8 mouse cellular contexts compared by ENCODE assay signal in the genomic region with DNA sequence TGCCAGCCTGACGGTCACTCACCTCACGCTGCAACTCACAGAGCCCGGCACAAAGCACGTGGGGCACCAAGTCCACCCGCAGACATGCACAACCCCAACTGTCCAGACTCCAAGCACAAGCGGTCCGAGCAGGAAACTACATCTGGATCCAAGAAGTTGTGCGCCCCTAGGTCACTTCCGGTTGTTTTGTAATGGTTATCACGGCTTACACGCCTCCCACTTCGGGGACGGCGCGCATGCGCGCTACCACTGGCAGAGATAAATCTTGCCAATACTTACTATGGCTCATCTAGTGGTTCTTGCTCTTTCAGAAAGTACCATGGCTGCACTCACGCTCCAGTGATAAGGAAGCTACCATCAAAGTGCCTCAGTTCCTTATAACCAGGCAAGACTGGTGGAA. TPM values are rescaled to one million over a fixed set of nuclear protein-coding genes. Genes with fewer than 3 reads are reported as not detected.
A peak's percentile ranks its signal among the peaks of the same experiment; 100 is the strongest.
DNase-seq lines count a peak whose midpoint lies in the region; ATAC-seq and TF ChIP-seq lines count a peak whose summit lies in the region.
"Not testable (repeated sequence)": the region's sequence is repeated elsewhere in the genome, so short reads cannot be mapped to it uniquely, and the experiment has no call there.

A gene (minus strand): TSS at position 153 of the 400 bp plus-strand sequence.

- TF ChIP-seq CTCF in E14TG2a.4 (conservative IDR thresholded peaks at IDR 0.05; ENCODE audit: low read length); heart, postnatal 0 days (IDR thresholded peaks at IDR 0.05; ENCODE audit: low read depth); testis, adult 2 months (IDR thresholded peaks at IDR 0.05; ENCODE audit: control insufficient read depth, insufficient read depth, insufficient replicate concordance, low read depth, low read length): not testable (repeated sequence)

- not testable (repeated sequence) for H3K27ac ChIP-seq in forebrain, embryonic 12.5 days
- H3K27ac ChIP-seq in heart, postnatal 0 days (ENCODE audit: low read depth), result peak within 1 kb of the TSS; percentile 9; the same call in 1 of the 2 replicates
- peak within 1 kb of the TSS; percentile 57 for H3K27ac ChIP-seq in liver, embryonic 16.5 days (ENCODE audit: low read length)
- peak within 1 kb of the TSS; percentile 52 for H3K27ac ChIP-seq in neural tube, embryonic 13.5 days (replicated peaks)
- peak within 1 kb of the TSS; percentile 62 for H3K27ac ChIP-seq in testis, adult 2 months (ENCODE audit: control insufficient read depth, insufficient read depth, low read depth, low read length)

- peaks cover 30% of the 10 kb centered on the region for H3K36me3 ChIP-seq in E14TG2a.4 (ENCODE audit: insufficient read depth, low read length)
- not testable (repeated sequence) for H3K36me3 ChIP-seq in forebrain, embryonic 12.5 days (replicated peaks); heart, postnatal 0 days (replicated peaks; ENCODE audit: control insufficient read depth, insufficient read depth, low read length); liver, embryonic 16.5 days (ENCODE audit: control insufficient read depth, insufficient read depth); testis, adult 2 months (ENCODE audit: control insufficient read depth, insufficient read depth, low read length)
- peaks cover 10% of the 10 kb centered on the region for H3K36me3 ChIP-seq in neural tube, embryonic 13.5 days

- 0 out of 2 replicates have a peak, but pooled peaks have one; percentile 54 for TF ChIP-seq POLR2A in testis, adult 2 months (IDR thresholded peaks at IDR 0.05; ENCODE audit: control insufficient read depth, low read depth, low read length)

- not testable (repeated sequence) for H3K27me3 ChIP-seq in E14TG2a.4 (ENCODE audit: insufficient read depth, low read length); forebrain, embryonic 12.5 days; heart, postnatal 0 days (ENCODE audit: control insufficient read depth, insufficient read depth, low read length); liver, embryonic 16.5 days (ENCODE audit: control insufficient read depth, insufficient read depth, low read depth, low read length); neural tube, embryonic 13.5 days; testis, adult 2 months (ENCODE audit: control insufficient read depth, insufficient read depth, low read length)

- H3K9me3 ChIP-seq in E14TG2a.4 (ENCODE audit: low read length), result peaks cover 11% of the 10 kb centered on the region
- not testable (repeated sequence) for H3K9me3 ChIP-seq in forebrain, embryonic 12.5 days; heart, postnatal 0 days (replicated peaks; ENCODE audit: control insufficient read depth, low read length); liver, embryonic 16.5 days (replicated peaks; ENCODE audit: control insufficient read depth, low read length); neural tube, embryonic 13.5 days

- H3K9ac ChIP-seq in forebrain, embryonic 12.5 days, result peak within 1 kb of the TSS; percentile 54
- peak within 1 kb of the TSS; percentile 63 for H3K9ac ChIP-seq in heart, postnatal 0 days (replicated peaks; ENCODE audit: low read depth, low read length)
- peak within 1 kb of the TSS; percentile 64 for H3K9ac ChIP-seq in liver, embryonic 16.5 days (ENCODE audit: low read depth, low read length)
- H3K9ac ChIP-seq in neural tube, embryonic 13.5 days, result peak within 1 kb of the TSS; percentile 77

- H3K4me1 ChIP-seq in E14TG2a.4 (replicated peaks; ENCODE audit: low read depth, low read length); forebrain, embryonic 12.5 days; heart, postnatal 0 days (ENCODE audit: control insufficient read depth, insufficient read depth); liver, embryonic 16.5 days (ENCODE audit: control insufficient read depth, low read depth, low read length); testis, adult 2 months (ENCODE audit: control insufficient read depth, insufficient read depth, low read length): not testable (repeated sequence)
- peaks cover 16% of the 10 kb centered on the region for H3K4me1 ChIP-seq in neural tube, embryonic 13.5 days (replicated peaks)

- 2% methylated on average over 18 of the region's 18 CpGs for WGBS in forebrain, embryonic 12.5 days
- WGBS in heart, postnatal 0 days, result under 1% methylated on average over 18 of the region's 18 CpGs
- under 1% methylated on average over 18 of the region's 18 CpGs for WGBS in liver, embryonic 16.5 days (ENCODE audit: insufficient replicate concordance)
- under 1% methylated on average over 18 of the region's 18 CpGs for WGBS in neural tube, embryonic 13.5 days

- peak; percentile 95 for ATAC-seq in forebrain, embryonic 12.5 days (ENCODE audit: low FRiP score)
- peak; percentile 95 for ATAC-seq in heart, postnatal 0 days (ENCODE audit: insufficient read depth, low read depth)
- peak; percentile 94 for ATAC-seq in liver, embryonic 16.5 days (ENCODE audit: low read depth)
- ATAC-seq in neural tube, embryonic 13.5 days (ENCODE audit: low read depth), result peak; percentile 96

- H3K4me3 ChIP-seq in E14TG2a.4 (replicated peaks; ENCODE audit: low read length), result peak within 1 kb of the TSS; percentile 90
- H3K4me3 ChIP-seq in forebrain, embryonic 12.5 days (replicated peaks), result peak within 1 kb of the TSS; percentile 58
- H3K4me3 ChIP-seq in heart, postnatal 0 days (ENCODE audit: low read depth, low read length), result peak within 1 kb of the TSS; percentile 62
- H3K4me3 ChIP-seq in liver, embryonic 16.5 days (ENCODE audit: low read depth, low read length), result peak within 1 kb of the TSS; percentile 72
- peak within 1 kb of the TSS; percentile 63 for H3K4me3 ChIP-seq in neural tube, embryonic 13.5 days
- peak within 1 kb of the TSS; percentile 94 for H3K4me3 ChIP-seq in testis, adult 2 months (ENCODE audit: control insufficient read depth, low read depth, low read length)

- H3K4me2 ChIP-seq in forebrain, embryonic 12.5 days, result peak within 1 kb of the TSS; percentile 57
- H3K4me2 ChIP-seq in heart, postnatal 0 days (ENCODE audit: low read depth, low read length), result peak within 1 kb of the TSS; percentile 68
- peak within 1 kb of the TSS; percentile 60 for H3K4me2 ChIP-seq in liver, embryonic 16.5 days (ENCODE audit: low read depth, low read length)
- peak within 1 kb of the TSS; percentile 74 for H3K4me2 ChIP-seq in neural tube, embryonic 13.5 days

- peak; percentile 78 for DNase-seq in c-Kit-positive CD71-positive TER-119-positive erythroid progenitor cells, embryonic 14.5 days (ENCODE audit: low spot score)
- peak; percentile 82 for DNase-seq in heart, postnatal 0 days (ENCODE audit: low spot score)
- DNase-seq in kidney, postnatal 4 days, result peak; percentile 85 to 92

- not testable (repeated sequence) for TF ChIP-seq EP300 in heart, postnatal 0 days (IDR thresholded peaks at IDR 0.05; ENCODE audit: low read depth)

RNA-seq across cellular contexts. Expression of the gene that starts here (rescaled TPM):
- polyA plus RNA-seq in forebrain, embryonic 12.5 days (2016; fragmentation: Nextera tagmentation; extraction: Ambion mirVana), result 12.2 and 12.8 TPM in 2 replicates
- 2.4 and 17.8 TPM in 2 replicates for total RNA-seq in heart, postnatal 0 days (2014; rRNA removed; ENCODE audit: low replicate concordance)
- 3.2 and 3.3 TPM in 2 replicates for polyA plus RNA-seq in heart, postnatal 0 days (2015; fragmentation: Nextera tagmentation; extraction: Ambion mirVana)
- polyA plus RNA-seq in liver, embryonic 16.5 days (2015; fragmentation: Nextera tagmentation; extraction: Ambion mirVana), result 2.9 and 3.0 TPM in 2 replicates
- polyA plus RNA-seq in neural tube, embryonic 13.5 days (2015; fragmentation: Nextera tagmentation; extraction: Ambion mirVana), result 14.2 and 14.5 TPM in 2 replicates
- polyA plus RNA-seq in testis, adult 2 months (2012; rRNA removed), result 3.2 and 6.2 TPM in 2 replicates
